Mouse (Mus musculus) hindbrain, embryonic 10.5 days (tissue): ENCODE measurements at regions not wholly inside any gene's neighbourhood (a gene's known extent, or its start where the extent isn't known, plus 50 kb on each side); places are given as distances from the start of the nearest gene placed in this dataset.

Source experiments
- DNase-seq: peaks from one replicate; pipeline ENCODE4 v3.0.0-alpha.2; 2017; ENCODE audit warnings: low spot score
- H3K27ac ChIP-seq: fragments of 300-500 bp; sonication (generic); 2 replicates; pipeline ENCODE4 v1.5.1; 2016; ENCODE audit warnings: mild to moderate bottlenecking, moderate library complexity
- H3K27me3 ChIP-seq: fragments of 300-500 bp; sonication (generic); 2 replicates; pipeline ENCODE4 v1.6.1; 2016; ENCODE audit warnings: mild to moderate bottlenecking; ENCODE audit not compliant: poor library complexity, insufficient read depth, severe bottlenecking
- H3K36me3 ChIP-seq: fragments of 300-500 bp; sonication (generic); 2 replicates; pipeline ENCODE4 v1.6.1; 2016; ENCODE audit warnings: mild to moderate bottlenecking, moderate library complexity
- H3K4me1 ChIP-seq: fragments of 300-500 bp; sonication (generic); replicated peaks from 2 replicates; pipeline ENCODE4 v1.6.1; 2016; ENCODE audit warnings: mild to moderate bottlenecking
- H3K4me3 ChIP-seq: fragments of 300-500 bp; sonication (generic); 2 replicates; pipeline ENCODE4 v1.5.1; 2016; ENCODE audit warnings: mild to moderate bottlenecking, moderate library complexity
- H3K9me3 ChIP-seq: fragments of 300-500 bp; sonication (generic); 2 replicates; pipeline ENCODE4 v1.6.1; 2016; ENCODE audit warnings: mild to moderate bottlenecking, moderate library complexity
- WGBS: fragments of 180-500 bp; shearing (Covaris S2); methylation state at CpG from one replicate; pipeline ENCODE4 v1.1.7; 2016; 5-methylcytosine and 5-hydroxymethylcytosine counted together

DNA sequence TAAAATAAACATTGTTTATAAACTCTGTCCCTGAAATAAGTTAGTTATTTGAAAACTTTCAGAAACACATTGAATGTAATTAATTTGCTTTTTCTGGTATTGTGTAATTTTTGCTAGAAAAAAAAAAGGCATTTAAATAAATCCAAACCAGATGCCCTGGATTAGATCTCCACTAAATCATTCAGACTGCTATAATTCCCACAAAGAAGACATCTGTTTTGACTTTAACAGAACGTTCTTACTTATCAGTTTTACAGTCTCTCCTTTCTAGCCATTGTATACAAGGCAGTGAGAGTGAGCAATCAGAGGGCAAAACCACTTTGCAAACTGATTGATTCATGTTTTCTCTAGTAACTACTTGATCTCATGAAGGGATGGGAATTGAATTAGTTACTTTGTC lies 478.8 kb downstream of the Slitrk6 start:
- Histone ChIP-seq H3K27ac (no peak overlapping the region), H3K4me3 (no peak overlapping the region), H3K36me3 (no peaks in the 10 kb centered on the region), H3K9me3 (no peaks in the 10 kb centered on the region), H3K4me1 (no peaks in the 10 kb centered on the region), H3K27me3 (no peaks in the 10 kb centered on the region)
- 60% methylated on average over 1 of the region's 1 CpGs for WGBS
- no peak for DNase-seq

GRCm38 (mm10) chr14:110271270-110271669 lies 483.7 kb downstream of the Slitrk6 start:
- DNase-seq, result no peak
- Histone ChIP-seq H3K36me3 (no peaks in the 10 kb centered on the region), H3K9me3 (no peaks in the 10 kb centered on the region), H3K4me1 (no peaks in the 10 kb centered on the region), H3K27ac (no peak overlapping the region), H3K4me3 (no peak overlapping the region), H3K27me3 (no peaks in the 10 kb centered on the region)
- WGBS, result 76% methylated on average over 2 of the region's 2 CpGs

DNA sequence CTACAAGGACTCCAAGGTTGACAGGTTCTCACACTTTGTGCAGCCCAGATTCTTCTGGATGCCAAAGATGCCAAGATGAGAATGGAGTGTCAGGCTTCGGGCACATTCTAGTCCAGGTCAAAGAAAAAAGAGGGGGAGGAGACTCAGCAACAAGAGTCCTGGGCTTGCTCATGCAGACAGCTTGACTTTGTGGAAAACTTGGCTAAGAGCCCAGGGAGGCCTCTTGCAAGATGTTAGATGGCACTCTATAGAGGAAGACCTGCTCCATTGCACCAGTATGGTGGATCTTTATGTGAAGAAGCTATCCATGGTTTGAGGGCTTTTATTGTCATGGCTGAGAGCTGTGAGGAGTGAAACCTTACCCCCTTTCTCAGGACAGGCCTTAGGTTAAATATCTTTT lies 510.5 kb downstream of the Slitrk6 start:
- H3K27ac ChIP-seq, result no peak overlapping the region
- no peaks in the 10 kb centered on the region for H3K36me3 ChIP-seq
- H3K27me3 ChIP-seq, result no peaks in the 10 kb centered on the region
- DNase-seq, result no peak
- H3K9me3 ChIP-seq, result no peaks in the 10 kb centered on the region
- 81% methylated on average over 1 of the region's 1 CpGs for WGBS
- no peak overlapping the region for H3K4me3 ChIP-seq
- no peaks in the 10 kb centered on the region for H3K4me1 ChIP-seq

DNA sequence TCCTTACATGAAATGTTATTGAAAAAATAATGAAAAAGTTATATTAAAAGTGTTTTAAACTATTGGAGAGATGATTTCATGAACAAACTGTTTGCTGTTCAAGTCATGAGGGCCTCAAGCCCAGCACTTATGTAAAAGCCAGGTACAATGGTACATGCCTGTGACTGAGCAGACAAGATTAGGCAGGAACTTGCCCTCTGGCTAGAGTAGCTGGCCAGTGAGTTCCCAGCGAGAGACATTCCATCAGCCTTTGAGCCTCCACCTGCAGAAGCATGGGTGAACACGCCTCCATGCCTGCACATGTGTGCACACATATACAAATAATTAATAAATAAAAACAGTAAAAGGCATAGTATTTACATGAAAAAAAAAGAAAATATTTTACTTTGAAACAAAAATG lies 511.4 kb downstream of the Slitrk6 start:
- Histone ChIP-seq H3K4me3 (no peak overlapping the region), H3K36me3 (no peaks in the 10 kb centered on the region), H3K27me3 (no peaks in the 10 kb centered on the region), H3K27ac (no peak overlapping the region), H3K4me1 (no peaks in the 10 kb centered on the region), H3K9me3 (no peaks in the 10 kb centered on the region)
- DNase-seq, result no peak
- WGBS, result 87% methylated on average over 2 of the region's 2 CpGs

GRCm38 (mm10) chr14:110238800-110239199 lies 516.1 kb downstream of the Slitrk6 start:
- DNase-seq, result no peak

DNA sequence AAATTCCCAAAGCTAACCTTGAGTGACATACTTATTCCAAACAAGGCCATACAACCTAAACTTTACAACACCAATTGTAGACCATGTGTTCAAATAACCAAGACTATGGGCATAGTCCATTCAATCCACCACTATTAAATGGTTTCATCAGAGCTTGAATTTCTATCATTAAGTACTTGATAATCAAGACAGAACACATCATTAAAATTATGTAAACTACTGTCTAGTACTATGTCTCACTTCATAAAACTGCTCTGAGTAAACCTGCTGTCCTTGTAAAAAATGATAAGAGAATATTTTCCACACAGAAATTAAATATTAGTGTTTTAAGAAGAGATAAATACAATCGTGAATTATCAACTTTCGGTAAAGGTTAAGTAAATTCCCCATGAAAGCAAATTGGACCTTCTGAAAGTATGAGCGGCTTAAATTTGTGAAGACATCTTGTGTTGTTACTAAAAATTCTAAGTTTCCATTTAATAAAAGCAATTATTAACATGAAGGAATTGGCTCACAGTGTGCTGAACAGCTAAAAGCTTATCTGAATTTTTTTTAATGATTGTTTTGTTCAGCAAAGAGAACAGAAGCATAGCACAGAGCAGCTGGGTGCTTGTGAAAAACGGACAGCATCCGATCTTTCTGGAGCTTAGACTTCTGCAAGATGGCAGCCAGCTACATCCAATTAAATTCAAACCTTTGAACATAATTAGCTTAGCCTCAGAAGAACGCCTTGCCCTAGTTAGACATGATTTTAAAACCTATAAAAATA lies 530.1 kb downstream of the Slitrk6 start:
- Histone ChIP-seq H3K27me3 (no peaks in the 10 kb centered on the region), H3K4me3 (no peak overlapping the region), H3K9me3 (no peaks in the 10 kb centered on the region), H3K36me3 (no peaks in the 10 kb centered on the region), H3K27ac (no peak overlapping the region), H3K4me1 (no peaks in the 10 kb centered on the region)
- 86% methylated on average over 6 of the region's 6 CpGs for WGBS
- DNase-seq, result no peak

More at GRCm38 (mm10) chr14:110238800-110239199, 516.1 kb downstream of the Slitrk6 start:
- no peaks in the 10 kb centered on the region for H3K9me3 ChIP-seq
- H3K4me3 ChIP-seq, result no peak overlapping the region
- H3K36me3 ChIP-seq, result no peaks in the 10 kb centered on the region
- no peaks in the 10 kb centered on the region for H3K27me3 ChIP-seq
- no peaks in the 10 kb centered on the region for H3K4me1 ChIP-seq
- no peak overlapping the region for H3K27ac ChIP-seq
- 56% methylated on average over 2 of the region's 2 CpGs for WGBS

DNA sequence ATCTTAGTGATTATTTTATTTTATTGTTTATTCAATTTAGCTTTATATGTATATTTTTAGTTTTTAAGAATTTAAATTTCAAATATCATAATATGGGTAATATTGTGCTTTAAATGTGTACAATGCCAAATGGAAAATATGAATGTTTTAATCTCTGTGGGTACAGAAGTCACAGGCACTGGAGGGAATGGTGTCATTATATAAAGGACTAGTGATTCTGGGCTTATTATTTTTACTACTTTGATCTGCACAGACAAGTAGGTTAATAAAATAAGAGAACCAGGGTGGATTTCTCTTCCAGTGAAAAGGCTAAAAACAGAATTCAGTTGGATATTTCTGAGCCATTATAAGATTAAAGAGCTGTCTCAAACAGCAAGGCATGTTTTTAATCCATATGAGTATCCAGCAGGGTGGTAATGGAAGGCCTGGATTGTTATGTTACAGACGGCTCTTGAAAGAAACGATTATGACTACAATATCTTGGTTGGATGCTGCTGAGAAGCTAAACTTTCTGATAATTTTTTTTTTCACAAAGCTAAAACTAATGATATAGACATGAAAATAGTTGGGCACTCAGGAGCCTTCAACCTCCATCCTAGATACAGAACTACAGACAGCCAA lies 563.9 kb downstream of the Slitrk6 start:
- no peak overlapping the region for H3K4me3 ChIP-seq
- 85% methylated on average over 2 of the region's 2 CpGs for WGBS
- DNase-seq, result no peak

GRCm38 (mm10) chr14:110190471-110190870 lies 564.5 kb downstream of the Slitrk6 start:
- H3K36me3 ChIP-seq, result no peaks in the 10 kb centered on the region
- 76% methylated on average over 3 of the region's 3 CpGs for WGBS

More for the DNA sequence above, 563.9 kb downstream of the Slitrk6 start:
- no peaks in the 10 kb centered on the region for H3K9me3 ChIP-seq
- no peak overlapping the region for H3K27ac ChIP-seq
- no peaks in the 10 kb centered on the region for H3K36me3 ChIP-seq
- H3K27me3 ChIP-seq, result no peaks in the 10 kb centered on the region
- no peaks in the 10 kb centered on the region for H3K4me1 ChIP-seq

GRCm38 (mm10) chr14:110179166-110179565 lies 575.8 kb downstream of the Slitrk6 start:
- Histone ChIP-seq H3K27me3 (no peaks in the 10 kb centered on the region), H3K4me3 (no peak overlapping the region), H3K9me3 (no peaks in the 10 kb centered on the region), H3K4me1 (no peaks in the 10 kb centered on the region), H3K36me3 (no peaks in the 10 kb centered on the region), H3K27ac (no peak overlapping the region)
- no peak for DNase-seq

More at GRCm38 (mm10) chr14:110190471-110190870, 564.5 kb downstream of the Slitrk6 start:
- Histone ChIP-seq H3K4me3 (no peak overlapping the region), H3K27ac (no peak overlapping the region), H3K27me3 (no peaks in the 10 kb centered on the region), H3K9me3 (no peaks in the 10 kb centered on the region), H3K4me1 (no peaks in the 10 kb centered on the region)
- no peak for DNase-seq

DNA sequence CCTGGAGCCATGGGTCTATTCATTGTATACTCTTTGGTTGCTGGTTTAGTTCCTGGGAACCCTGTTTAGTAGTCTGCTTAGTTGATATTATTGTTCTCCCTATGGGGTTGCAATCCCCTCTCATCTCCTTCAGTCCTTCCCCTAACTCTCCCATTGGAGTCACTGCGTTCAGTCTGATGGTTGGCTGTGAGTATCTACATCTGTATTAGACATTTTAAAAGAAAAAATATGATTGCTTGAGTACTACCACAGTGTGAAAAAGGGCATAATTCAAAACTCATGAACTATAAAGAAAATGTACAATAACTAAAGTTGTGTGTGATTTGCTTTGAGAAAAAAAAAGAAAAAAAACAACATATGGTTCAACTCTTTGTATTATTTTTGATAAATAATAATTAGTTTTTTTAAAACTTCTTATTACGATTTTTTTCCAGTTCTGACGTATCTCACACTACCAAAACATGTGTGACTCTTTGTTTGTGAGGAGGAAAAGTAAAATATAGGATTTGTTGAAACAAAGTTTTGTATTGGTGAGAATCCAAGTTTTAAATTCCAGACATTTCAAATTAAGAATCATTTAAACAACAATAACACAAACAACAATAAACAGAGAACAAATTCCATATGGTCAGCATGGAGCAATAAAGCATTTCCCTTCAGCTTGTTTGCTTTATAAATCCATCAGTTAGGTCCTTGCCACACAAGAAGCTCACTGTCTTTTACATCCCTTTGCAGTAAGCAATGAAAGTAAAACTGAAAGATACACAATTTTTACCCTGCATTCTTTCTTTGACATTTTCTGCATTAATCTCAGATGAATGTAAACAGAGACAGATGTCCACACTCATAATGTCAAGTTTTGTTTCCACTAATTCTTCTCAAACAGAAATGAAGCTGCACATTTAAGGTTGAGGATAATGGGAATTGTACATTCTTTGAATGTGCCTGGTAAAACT lies 583.5 kb downstream of the Slitrk6 start:
- Histone ChIP-seq H3K27ac (no peak overlapping the region), H3K36me3 (no peaks in the 10 kb centered on the region), H3K27me3 (no peaks in the 10 kb centered on the region), H3K9me3 (no peaks in the 10 kb centered on the region), H3K4me1 (no peaks in the 10 kb centered on the region), H3K4me3 (no peak overlapping the region)
- no peak for DNase-seq
- WGBS, result 84% methylated on average over 3 of the region's 3 CpGs

DNA sequence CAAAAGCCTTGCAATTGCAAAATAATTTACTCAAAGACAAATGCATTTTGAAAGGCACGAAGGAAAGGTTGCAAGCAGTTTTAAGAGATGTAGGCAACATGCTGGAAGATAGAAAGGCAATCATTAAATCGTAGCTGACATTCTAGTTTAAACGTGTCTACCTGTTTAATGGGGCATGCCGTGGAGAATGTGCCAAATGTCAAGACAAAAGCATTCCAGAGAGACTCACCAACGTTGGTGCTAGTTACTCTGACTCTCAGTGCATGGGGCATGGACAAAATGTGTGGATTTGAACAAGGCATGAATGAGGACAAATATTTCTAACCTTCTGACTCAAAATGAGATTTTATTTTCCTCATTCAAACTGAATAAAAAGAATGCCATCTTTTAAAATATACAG lies 586.3 kb downstream of the Slitrk6 start:
- H3K27ac ChIP-seq, result no peak overlapping the region
- 41% methylated on average over 5 of the region's 5 CpGs for WGBS

GRCm38 (mm10) chr14:110128265-110128664 lies 626.7 kb downstream of the Slitrk6 start:
- no peak overlapping the region for H3K27ac ChIP-seq
- no peaks in the 10 kb centered on the region for H3K36me3 ChIP-seq
- no peak overlapping the region for H3K4me3 ChIP-seq
- no peak for DNase-seq
- H3K27me3 ChIP-seq, result no peaks in the 10 kb centered on the region
- H3K4me1 ChIP-seq, result no peaks in the 10 kb centered on the region
- no peaks in the 10 kb centered on the region for H3K9me3 ChIP-seq
- 84% methylated on average over 5 of the region's 5 CpGs for WGBS

More for the DNA sequence above, 586.3 kb downstream of the Slitrk6 start:
- Histone ChIP-seq H3K4me1 (no peaks in the 10 kb centered on the region), H3K36me3 (no peaks in the 10 kb centered on the region), H3K9me3 (no peaks in the 10 kb centered on the region), H3K4me3 (no peak overlapping the region), H3K27me3 (no peaks in the 10 kb centered on the region)
- DNase-seq, result no peak
